Mouse (Mus musculus) cortical plate, adult 2 months (tissue): ENCODE results near the gene Gtsf1.
A peak's percentile ranks its signal among the peaks of the same experiment; 100 is the strongest.

ENCODE experiments used
- CTCF ChIP-seq: fragments of 200-500 bp; IDR thresholded peaks from 2 replicates; pipeline ENCODE4 v1.5.1; 2011; ENCODE audit warnings: mild to moderate bottlenecking, control low read depth, low read length; ENCODE audit not compliant: insufficient read depth; ENCODE audit errors: extremely low read depth
- POLR2A ChIP-seq: fragments of 200-500 bp; IDR thresholded peaks from 2 replicates; pipeline ENCODE4 v1.6.1; 2011; ENCODE audit warnings: mild to moderate bottlenecking, low read length, control low read depth; ENCODE audit not compliant: insufficient read depth; ENCODE audit errors: extremely low read depth

DNA sequence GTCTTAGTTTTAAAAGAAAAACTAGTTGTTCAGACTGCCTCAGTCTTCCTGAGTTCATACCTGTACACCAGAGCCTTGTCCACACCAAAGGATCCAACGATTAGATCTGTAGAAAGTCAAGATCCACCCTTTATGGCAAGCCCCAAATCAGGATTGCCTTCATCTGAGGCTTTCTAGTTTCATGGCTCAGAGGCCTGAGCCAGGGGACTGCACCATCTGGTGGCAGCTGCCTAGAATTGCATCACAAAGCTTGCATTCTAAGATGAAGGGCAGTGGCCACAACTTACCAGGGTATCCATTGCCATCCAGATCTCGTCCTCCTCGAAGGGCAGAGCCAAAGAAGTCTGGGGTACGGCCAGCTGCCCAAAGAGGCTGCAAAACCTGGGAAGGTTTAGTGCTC lies 77.4 kb downstream of the Gtsf1 start:
- peak; percentile 79 for TF ChIP-seq CTCF
- no peak for TF ChIP-seq POLR2A
